Mouse (Mus musculus): ENCODE data around the gene Fgf10. TPM values are rescaled to one million over a fixed set of nuclear protein-coding genes. Genes with fewer than 3 reads are reported as not detected.

Fgf10 gene
- polyA plus RNA-seq, 1 experiment: not detected

DNA sequence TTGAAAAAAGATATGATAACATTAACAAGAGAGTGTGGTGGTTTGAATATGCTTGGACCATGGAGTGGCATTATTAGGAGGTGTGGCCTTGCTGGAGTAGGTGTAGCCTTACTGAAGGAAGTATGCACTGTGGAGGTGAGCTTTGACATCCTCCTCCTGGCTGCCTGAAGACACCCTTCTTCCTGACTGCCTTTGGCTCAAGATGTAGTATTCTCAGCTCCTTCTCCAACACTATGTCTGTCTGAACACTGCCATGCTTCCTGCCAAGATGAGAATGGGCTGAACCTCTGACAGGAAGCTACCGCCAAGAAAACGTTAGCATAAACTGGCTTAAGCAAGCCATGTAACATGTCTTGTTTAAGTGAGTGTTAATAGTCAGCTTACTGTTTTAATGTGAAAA is 153.5 kb downstream of the Fgf10 start:
- H3K4me1 ChIP-seq (ENCODE audit: control insufficient read depth, insufficient read depth, low read length): no peaks in the 10 kb centered on the region
- TF ChIP-seq CTCF (IDR thresholded peaks at IDR 0.05; ENCODE audit: low read depth, low read length) (no peak), POLR2A (IDR thresholded peaks at IDR 0.05; ENCODE audit: borderline replicate concordance, low read depth, low read length) (no peak)
- H3K27ac ChIP-seq (ENCODE audit: insufficient read depth, low read depth, low read length): no peak overlapping the region
- no peak overlapping the region for H3K4me3 ChIP-seq (ENCODE audit: insufficient read depth, low read length)

DNA sequence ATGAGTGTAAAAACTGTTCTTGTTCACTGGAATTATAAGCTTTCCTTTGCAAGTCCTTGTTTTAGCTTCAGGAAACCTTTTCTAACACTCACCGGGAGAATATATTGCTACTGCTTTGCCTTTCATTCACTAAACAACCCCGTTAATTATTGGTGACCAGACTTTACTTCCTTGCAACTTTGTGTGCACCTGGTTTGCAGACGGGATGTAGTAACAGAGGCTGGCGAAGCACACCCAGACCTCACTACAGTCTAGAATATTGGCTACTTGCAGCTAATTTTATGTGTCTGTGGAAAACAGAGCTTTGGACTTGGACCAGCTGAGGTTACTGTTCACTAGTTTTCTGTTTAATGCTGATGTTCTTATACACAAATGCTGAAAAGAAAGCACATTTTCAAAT is 155.5 kb downstream of the Fgf10 start:
- Histone ChIP-seq H3K4me1 (ENCODE audit: control insufficient read depth, insufficient read depth, low read length) (no peaks in the 10 kb centered on the region), H3K4me3 (ENCODE audit: insufficient read depth, low read length) (no peak overlapping the region), H3K27ac (ENCODE audit: insufficient read depth, low read depth, low read length) (no peak overlapping the region)
- no peak for TF ChIP-seq CTCF (IDR thresholded peaks at IDR 0.05; ENCODE audit: low read depth, low read length)
- no peak for TF ChIP-seq POLR2A (IDR thresholded peaks at IDR 0.05; ENCODE audit: borderline replicate concordance, low read depth, low read length)

DNA sequence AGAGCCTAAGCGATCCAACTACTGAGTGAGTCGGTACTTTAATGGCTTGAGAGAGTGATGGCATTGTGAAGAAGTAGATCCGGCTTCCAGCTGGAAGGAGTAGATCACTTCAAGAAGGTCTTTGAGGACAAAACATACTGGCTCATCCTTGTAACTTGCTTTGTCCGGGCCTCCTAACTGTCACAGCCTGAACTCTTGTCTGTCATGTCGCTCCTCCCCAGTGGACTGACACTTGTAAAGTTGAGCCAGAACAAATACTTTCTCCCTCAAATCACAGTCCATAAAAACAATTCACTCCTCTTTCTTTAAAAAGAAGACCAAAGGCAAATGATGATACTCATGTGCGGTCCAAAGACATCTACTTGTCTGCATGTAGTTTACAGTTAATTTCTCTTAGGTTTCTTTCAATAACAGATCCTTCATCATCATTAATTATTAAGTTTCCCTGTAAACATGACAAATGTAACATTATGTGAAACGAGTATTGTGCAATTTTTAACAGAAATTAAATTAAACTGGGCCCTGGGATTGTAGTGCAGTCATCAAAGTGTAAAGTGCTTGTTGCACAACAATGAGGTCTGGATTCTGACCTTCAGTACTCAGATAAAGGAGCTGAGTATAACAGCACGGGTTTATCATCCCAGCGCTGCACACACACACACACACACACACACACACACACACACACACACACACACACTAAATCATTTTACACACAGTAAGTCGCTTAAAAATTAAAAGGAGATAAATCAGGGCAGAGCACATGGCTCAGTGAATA is 159.2 kb downstream of the Fgf10 start:
- no peaks in the 10 kb centered on the region for H3K4me1 ChIP-seq (ENCODE audit: control insufficient read depth, insufficient read depth, low read length)
- TF ChIP-seq CTCF (IDR thresholded peaks at IDR 0.05; ENCODE audit: low read depth, low read length) (no peak), POLR2A (IDR thresholded peaks at IDR 0.05; ENCODE audit: borderline replicate concordance, low read depth, low read length) (no peak)
- H3K4me3 ChIP-seq (ENCODE audit: insufficient read depth, low read length): no peak overlapping the region
- H3K27ac ChIP-seq (ENCODE audit: insufficient read depth, low read depth, low read length): no peak overlapping the region

DNA sequence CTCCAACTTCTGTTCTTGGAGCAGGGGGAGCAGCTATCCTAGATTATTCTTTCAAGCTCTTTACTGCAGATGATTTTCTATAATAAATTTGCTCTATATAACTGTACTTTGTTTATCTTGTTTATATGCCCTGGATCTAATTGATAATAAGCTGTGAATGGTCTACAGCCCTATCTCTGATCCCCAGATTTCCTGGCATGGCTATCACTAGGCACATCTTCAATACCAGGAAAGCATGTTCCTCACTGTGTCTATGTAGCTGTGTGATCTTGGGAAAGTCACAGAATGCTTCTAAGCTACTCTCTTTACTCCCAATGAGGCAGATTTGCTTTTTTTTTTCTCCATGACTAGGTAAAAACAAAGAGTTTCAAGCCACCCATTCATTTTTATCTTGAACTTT is 164.4 kb downstream of the Fgf10 start:
- Histone ChIP-seq H3K4me1 (ENCODE audit: control insufficient read depth, insufficient read depth, low read length) (no peaks in the 10 kb centered on the region), H3K27ac (ENCODE audit: insufficient read depth, low read depth, low read length) (no peak overlapping the region), H3K4me3 (ENCODE audit: insufficient read depth, low read length) (no peak overlapping the region)
- no peak for TF ChIP-seq CTCF (IDR thresholded peaks at IDR 0.05; ENCODE audit: low read depth, low read length)
- TF ChIP-seq POLR2A (IDR thresholded peaks at IDR 0.05; ENCODE audit: borderline replicate concordance, low read depth, low read length): no peak

GRCm38 (mm10) chr13:118835078-118835477 is 165.5 kb downstream of the Fgf10 start:
- TF ChIP-seq CTCF (IDR thresholded peaks at IDR 0.05; ENCODE audit: low read depth, low read length): no peak
- H3K4me1 ChIP-seq (ENCODE audit: control insufficient read depth, insufficient read depth, low read length): no peaks in the 10 kb centered on the region
- H3K27ac ChIP-seq (ENCODE audit: insufficient read depth, low read depth, low read length): no peak overlapping the region
- no peak overlapping the region for H3K4me3 ChIP-seq (ENCODE audit: insufficient read depth, low read length)

Measured in bone marrow macrophage, adult 2 months (primary cell).